ENCODE assay signal across 8 mouse cellular contexts in genomic region chr8:126600816-126601243, GRCm38 (mm10). TPM values are rescaled to one million over a fixed set of nuclear protein-coding genes. Genes with fewer than 3 reads are reported as not detected.
DNase-seq lines count a peak whose midpoint lies in the region; ATAC-seq and TF ChIP-seq lines count a peak whose summit lies in the region.

No protein-coding gene starts in this region.

- H3K4me2 ChIP-seq in forebrain, embryonic 16.5 days (ENCODE audit: low read length), result peak overlapping the region; percentile 2; the same call in 1 of the 2 replicates
- no peak overlapping the region for H3K4me2 ChIP-seq in kidney, embryonic 16.5 days (replicated peaks; ENCODE audit: low read depth, low read length)
- no peak overlapping the region for H3K4me2 ChIP-seq in stomach, postnatal 0 days (replicated peaks; ENCODE audit: low read depth)

- WGBS in forebrain, embryonic 16.5 days, result 1% methylated on average over 7 of the region's 7 CpGs
- WGBS in kidney, embryonic 16.5 days, result 17% methylated on average over 7 of the region's 7 CpGs
- WGBS in stomach, postnatal 0 days, result 13% methylated on average over 7 of the region's 7 CpGs

- H3K4me3 ChIP-seq in forebrain, embryonic 16.5 days (replicated peaks; ENCODE audit: low read length), result no peak overlapping the region
- H3K4me3 ChIP-seq in kidney, embryonic 16.5 days (ENCODE audit: low read length), result no peak overlapping the region
- H3K4me3 ChIP-seq in stomach, postnatal 0 days (ENCODE audit: low read depth, low read length), result no peak overlapping the region

- H3K9ac ChIP-seq in forebrain, embryonic 16.5 days (replicated peaks; ENCODE audit: low read depth, low read length), result no peak overlapping the region
- H3K9ac ChIP-seq in kidney, embryonic 16.5 days (replicated peaks; ENCODE audit: low read length), result no peak overlapping the region
- H3K9ac ChIP-seq in stomach, postnatal 0 days (ENCODE audit: low read length), result no peak overlapping the region

- H3K27ac ChIP-seq in forebrain, embryonic 16.5 days (ENCODE audit: low read length), result peak overlapping the region; percentile 3; the same call in 1 of the 2 replicates
- peak overlapping the region; percentile 19 for H3K27ac ChIP-seq in kidney, embryonic 16.5 days (ENCODE audit: low read length)
- H3K27ac ChIP-seq in stomach, postnatal 0 days (replicated peaks), result no peak overlapping the region

- peak; percentile 39; the same call in 1 of the 2 replicates for ATAC-seq in forebrain, embryonic 16.5 days
- no peak for ATAC-seq in kidney, embryonic 16.5 days (ENCODE audit: low FRiP score, low TSS enrichment)
- ATAC-seq in stomach, postnatal 0 days (ENCODE audit: low FRiP score, low TSS enrichment), result no peak
- ATAC-seq in CD4-positive, CD25-positive, alpha-beta regulatory T cell, adult 4 months, result no peak

- H3K9me3 ChIP-seq in forebrain, embryonic 16.5 days (ENCODE audit: control insufficient read depth, low read length), result no peaks in the 10 kb centered on the region
- H3K9me3 ChIP-seq in kidney, embryonic 16.5 days (ENCODE audit: low read length), result no peaks in the 10 kb centered on the region
- H3K9me3 ChIP-seq in stomach, postnatal 0 days (ENCODE audit: control insufficient read depth, low read length), result no peaks in the 10 kb centered on the region

- H3K36me3 ChIP-seq in forebrain, embryonic 16.5 days (ENCODE audit: control insufficient read depth, insufficient read depth), result no peaks in the 10 kb centered on the region
- H3K36me3 ChIP-seq in kidney, embryonic 16.5 days (ENCODE audit: insufficient read depth, low read length), result no peaks in the 10 kb centered on the region
- H3K36me3 ChIP-seq in stomach, postnatal 0 days (ENCODE audit: control insufficient read depth, insufficient read depth, low read length), result no peaks in the 10 kb centered on the region

- peaks cover 42% of the 10 kb centered on the region for H3K4me1 ChIP-seq in forebrain, embryonic 16.5 days (replicated peaks; ENCODE audit: control insufficient read depth, insufficient read depth, low read length)
- H3K4me1 ChIP-seq in kidney, embryonic 16.5 days (ENCODE audit: insufficient read depth, low read length), result peaks cover 67% of the 10 kb centered on the region
- peaks cover 11% of the 10 kb centered on the region for H3K4me1 ChIP-seq in stomach, postnatal 0 days (replicated peaks; ENCODE audit: control insufficient read depth, insufficient read depth)

- TF ChIP-seq CTCF in stomach, postnatal 0 days (IDR thresholded peaks at IDR 0.05; ENCODE audit: low read depth), result peak; percentile 33; the same call in 1 of the 2 replicates

- no peak for TF ChIP-seq EP300 in stomach, postnatal 0 days (optimal IDR thresholded peaks at IDR 0.05)

- DNase-seq in right cerebral cortex, postnatal 4 days, result peak; percentile 47
- no peak for DNase-seq in right cerebral cortex, postnatal 36 days (ENCODE audit: low spot score in 2 of 2)
- peak; percentile 48 for DNase-seq in stomach, postnatal 0 days (ENCODE audit: low spot score)
- DNase-seq in layer of hippocampus, postnatal 25 days (ENCODE audit: extremely low spot score in 1 of 2, low spot score in 1 of 2), result no peak
- no peak for DNase-seq in thymus, adult 18-20 months

- no peaks in the 10 kb centered on the region for H3K27me3 ChIP-seq in forebrain, embryonic 16.5 days (replicated peaks; ENCODE audit: control insufficient read depth, insufficient read depth, low read length)
- no peaks in the 10 kb centered on the region for H3K27me3 ChIP-seq in kidney, embryonic 16.5 days (ENCODE audit: insufficient read depth, low read length)
- H3K27me3 ChIP-seq in stomach, postnatal 0 days (ENCODE audit: control insufficient read depth, insufficient read depth, low read length), result no peaks in the 10 kb centered on the region

RNA-seq across cellular contexts. Expression of gene Irf2bp2, which starts 7.0 kb away (rescaled TPM):
- polyA plus RNA-seq in forebrain, embryonic 16.5 days (2015; fragmentation: Nextera tagmentation; extraction: Ambion mirVana), result 10.1 and 10.7 TPM in 2 replicates
- 11.5 and 12.1 TPM in 2 replicates for polyA plus RNA-seq in kidney, embryonic 16.5 days (2015; fragmentation: Nextera tagmentation; extraction: Ambion mirVana)
- polyA plus RNA-seq in stomach, postnatal 0 days (2015; fragmentation: Nextera tagmentation; extraction: Ambion mirVana), result 10.1 and 10.2 TPM in 2 replicates
- 10 to 100 TPM; 15.5 to 22.4 TPM for polyA plus RNA-seq in CD4-positive, CD25-positive, alpha-beta regulatory T cell, adult 4 months (2017; shearing (Covaris generic))
- total RNA-seq in layer of hippocampus, postnatal 25 days (2021), result 10 to 100 TPM; 55.4 to 59.0 TPM

Comparison
In these comparisons a context has a peak if more than half of its experiments do, and no peak if none do; other contexts are left out.
1. DNase-seq: peak in right cerebral cortex, postnatal 4 days (single experiment) and stomach, postnatal 0 days (single experiment); none in right cerebral cortex, postnatal 36 days (0 of 2), layer of hippocampus, postnatal 25 days (0 of 2) and thymus, adult 18-20 months (0 of 2).